Mouse (Mus musculus) liver, postnatal 0 days (tissue): ENCODE measurements at regions not wholly inside any gene's neighbourhood (a gene's known extent, or its start where the extent isn't known, plus 50 kb on each side); places are given as distances from the start of the nearest gene placed in this dataset.

ENCODE experiments used
- ATAC-seq: fragments of 200-750 bp; cut with Nextera tagmentation; 2 replicates; pipeline ENCODE4 v1.8.0; 2017; ENCODE audit warnings: mild to moderate bottlenecking, moderate library complexity
- DNase-seq: peaks from one replicate; pipeline ENCODE4 v3.0.0-alpha.2; 2016
- H3K27ac ChIP-seq: fragments of 300-500 bp; sonication (generic); 2 replicates; pipeline ENCODE4 v1.5.1; 2014; ENCODE audit warnings: antibody characterized with exemption, moderate library complexity, mild to moderate bottlenecking, low read depth
- H3K27me3 ChIP-seq: fragments of 300-500 bp; sonication (generic); 2 replicates; pipeline ENCODE4 v1.6.1; 2014; ENCODE audit warnings: low read length, control low read depth, mixed read lengths; ENCODE audit not compliant: insufficient read depth
- H3K36me3 ChIP-seq: fragments of 300-500 bp; sonication (generic); replicated peaks from 2 replicates; pipeline ENCODE4 v1.6.1; 2014; ENCODE audit warnings: mild to moderate bottlenecking, control low read depth, low read length, moderate library complexity, mixed read lengths; ENCODE audit not compliant: insufficient read depth
- H3K4me1 ChIP-seq: fragments of 300-500 bp; sonication (generic); 2 replicates; pipeline ENCODE4 v1.6.1; 2014; ENCODE audit warnings: antibody characterized with exemption, mild to moderate bottlenecking, control low read depth; ENCODE audit not compliant: insufficient read depth
- H3K4me2 ChIP-seq: fragments of 300-500 bp; sonication (generic); 2 replicates; pipeline ENCODE4 v1.6.1; 2014; ENCODE audit warnings: low read depth, mild to moderate bottlenecking, low read length, moderate library complexity, mixed read lengths
- H3K4me3 ChIP-seq: fragments of 300-500 bp; sonication (generic); 2 replicates; pipeline ENCODE4 v1.5.1; 2014; ENCODE audit warnings: low read depth, low read length
- H3K9ac ChIP-seq: fragments of 300-500 bp; sonication (generic); replicated peaks from 2 replicates; pipeline ENCODE4 v1.6.1; 2014; ENCODE audit warnings: mild to moderate bottlenecking, moderate library complexity
- H3K9me3 ChIP-seq: fragments of 300-500 bp; sonication (generic); 2 replicates; pipeline ENCODE4 v1.6.1; 2016; ENCODE audit warnings: mild to moderate bottlenecking, control low read depth, low read length, mixed read lengths
- CTCF ChIP-seq: sonication (generic); IDR thresholded peaks from 2 replicates; pipeline ENCODE4 v1.5.1; 2016; ENCODE audit warnings: antibody characterized with exemption, low read depth
- EP300 ChIP-seq: IDR thresholded peaks from 2 replicates; pipeline ENCODE4 v1.6.1; 2016; ENCODE audit warnings: antibody characterized with exemption, low read depth, mild to moderate bottlenecking
- WGBS: fragments of 180-500 bp; shearing (Covaris S2); extraction: QIAGEN DNeasy Blood & Tissue Kit; methylation state at CpG from one replicate; pipeline ENCODE4 v1.1.7; 2014; ENCODE audit not compliant: insufficient replicate concordance; 5-methylcytosine and 5-hydroxymethylcytosine counted together

DNA sequence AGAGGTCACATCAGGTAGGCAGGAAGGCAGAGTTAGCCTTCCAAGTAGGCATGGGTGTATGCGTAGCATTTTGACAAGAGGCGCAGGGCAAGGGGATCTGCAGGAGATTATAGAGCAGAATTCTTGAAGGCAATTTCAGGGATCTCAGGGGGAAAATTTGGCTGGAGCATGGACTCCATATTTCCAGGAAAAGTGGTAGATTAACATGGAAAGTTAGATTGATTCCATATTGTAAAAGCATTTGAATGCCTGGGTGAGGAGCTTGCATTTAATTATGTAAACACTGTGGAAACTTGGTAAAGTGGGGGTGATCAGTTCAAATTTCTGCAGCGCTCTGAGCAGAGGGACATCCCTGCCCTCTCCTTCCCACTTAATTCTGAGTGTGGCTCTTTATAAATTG is 146.7 kb downstream of the Pax3 start:
- Histone ChIP-seq H3K27ac (no peak overlapping the region), H3K27me3 (no peaks in the 10 kb centered on the region), H3K4me1 (no peaks in the 10 kb centered on the region), H3K36me3 (no peaks in the 10 kb centered on the region), H3K4me3 (no peak overlapping the region), H3K4me2 (no peak overlapping the region), H3K9ac (no peak overlapping the region), H3K9me3 (no peaks in the 10 kb centered on the region)
- DNase-seq (no peak), ATAC-seq (no peak)
- no peak for TF ChIP-seq EP300
- no peak for TF ChIP-seq CTCF
- 78% methylated on average over 3 of the region's 3 CpGs for WGBS

DNA sequence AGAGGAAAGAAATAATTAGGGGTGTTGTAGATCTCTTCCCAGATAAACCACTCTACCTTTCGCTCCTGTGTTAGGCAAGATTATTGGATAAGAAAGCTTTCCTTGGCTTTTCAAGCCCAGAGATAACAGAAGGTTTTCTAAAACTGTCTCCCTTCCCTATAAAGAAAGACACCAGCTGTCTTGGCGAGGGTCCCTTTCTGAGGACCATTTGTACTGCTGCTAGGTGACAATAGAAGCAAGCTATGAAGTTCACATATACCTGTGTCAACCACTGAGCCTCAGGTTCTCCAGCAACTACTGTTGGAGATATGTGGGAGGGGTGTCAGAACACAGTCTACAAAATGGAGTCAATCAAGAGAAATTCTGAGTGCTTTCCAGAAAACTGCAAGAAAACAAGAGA is 164.6 kb downstream of the Pax3 start:
- no peak for DNase-seq
- Histone ChIP-seq H3K9me3 (no peaks in the 10 kb centered on the region), H3K27ac (no peak overlapping the region), H3K4me2 (no peak overlapping the region), H3K4me1 (no peaks in the 10 kb centered on the region), H3K27me3 (no peaks in the 10 kb centered on the region), H3K36me3 (no peaks in the 10 kb centered on the region), H3K4me3 (no peak overlapping the region), H3K9ac (no peak overlapping the region)
- TF ChIP-seq EP300 (no peak), CTCF (no peak)
- ATAC-seq, result no peak
- 68% methylated on average over 2 of the region's 2 CpGs for WGBS

DNA sequence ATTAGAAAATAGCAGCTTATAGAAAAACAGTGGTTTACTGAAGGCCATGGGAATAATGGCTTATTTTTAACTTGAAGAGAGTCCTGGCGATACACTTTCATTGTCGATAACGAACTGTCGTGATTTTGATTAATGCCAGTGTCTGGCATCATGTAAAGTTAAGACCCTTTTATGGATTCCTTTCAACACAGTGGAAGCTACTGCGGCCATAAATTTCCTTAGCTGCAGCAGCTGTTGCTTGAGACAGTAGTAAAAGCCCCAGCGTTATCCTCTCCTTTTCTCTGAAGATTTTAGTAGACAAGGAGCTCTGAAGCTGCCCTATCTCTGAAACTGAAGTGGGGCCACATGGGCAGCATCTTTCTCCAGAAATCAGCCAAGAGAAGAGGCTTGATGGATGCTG is 175.2 kb downstream of the Pax3 start:
- Histone ChIP-seq H3K36me3 (no peaks in the 10 kb centered on the region), H3K27ac (no peak overlapping the region), H3K4me3 (no peak overlapping the region), H3K9ac (no peak overlapping the region), H3K4me2 (no peak overlapping the region), H3K9me3 (no peaks in the 10 kb centered on the region), H3K4me1 (no peaks in the 10 kb centered on the region), H3K27me3 (no peaks in the 10 kb centered on the region)
- no peak for TF ChIP-seq CTCF
- no peak for TF ChIP-seq EP300
- DNase-seq (no peak), ATAC-seq (no peak)
- WGBS, result 65% methylated on average over 6 of the region's 6 CpGs

DNA sequence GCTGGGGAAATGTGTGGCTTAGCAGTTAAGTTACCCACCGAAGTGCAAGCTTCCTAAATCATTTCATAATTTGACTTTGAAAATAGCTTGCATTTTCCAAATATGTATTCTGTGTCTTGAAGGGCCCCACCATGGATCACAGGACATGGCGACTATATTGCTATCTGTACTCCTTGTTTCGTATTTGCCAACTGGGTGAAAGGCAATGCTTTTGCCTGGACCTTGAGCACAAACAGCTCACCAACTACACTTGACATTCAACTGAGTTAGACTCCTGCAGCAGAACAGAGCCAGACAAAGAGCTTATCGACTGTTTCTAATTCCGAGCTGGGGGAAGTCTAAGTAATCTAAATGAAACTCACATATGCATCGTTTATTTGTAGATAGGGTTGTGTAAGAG is 175.9 kb downstream of the Pax3 start:
- Histone ChIP-seq H3K36me3 (no peaks in the 10 kb centered on the region), H3K4me1 (no peaks in the 10 kb centered on the region), H3K9me3 (no peaks in the 10 kb centered on the region), H3K27me3 (no peaks in the 10 kb centered on the region), H3K9ac (no peak overlapping the region), H3K4me2 (no peak overlapping the region), H3K4me3 (no peak overlapping the region), H3K27ac (no peak overlapping the region)
- no peak for ATAC-seq
- WGBS, result 76% methylated on average over 6 of the region's 6 CpGs
- TF ChIP-seq EP300 (no peak), CTCF (no peak)
- no peak for DNase-seq

DNA sequence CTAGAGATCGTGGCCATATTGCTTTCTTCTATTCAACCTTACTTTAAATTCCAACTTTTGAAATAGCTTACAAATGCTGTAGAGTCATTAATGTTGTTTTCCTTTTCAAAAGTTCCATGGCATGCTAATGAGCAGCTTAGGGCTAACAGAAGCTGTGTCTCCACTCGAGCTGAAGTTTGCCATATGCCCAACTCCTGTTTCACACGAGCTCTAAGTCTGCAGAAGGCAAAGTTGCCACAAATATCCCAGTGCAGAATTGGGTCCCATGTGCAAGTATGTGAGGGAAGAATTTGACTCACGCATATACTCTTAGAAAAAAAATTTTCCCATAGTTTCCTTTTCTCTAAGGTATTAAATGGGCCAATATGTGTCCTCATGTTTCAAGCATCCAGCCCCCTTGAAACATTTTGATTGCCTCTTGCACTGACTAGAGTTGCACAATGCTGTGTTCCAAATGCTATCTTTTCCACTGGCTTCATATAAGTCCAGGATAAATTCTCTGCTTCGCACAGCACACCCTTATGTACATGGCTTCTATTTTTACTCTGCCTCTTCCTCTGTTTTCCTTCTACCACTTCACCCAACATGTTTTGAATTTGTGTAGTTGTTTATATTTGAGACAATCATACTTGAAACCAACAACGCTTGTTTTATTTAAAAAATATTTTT is 178.9 kb downstream of the Pax3 start:
- TF ChIP-seq CTCF (no peak), EP300 (no peak)
- Histone ChIP-seq H3K27me3 (no peaks in the 10 kb centered on the region), H3K4me2 (no peak overlapping the region), H3K36me3 (no peaks in the 10 kb centered on the region), H3K9me3 (no peaks in the 10 kb centered on the region), H3K4me3 (no peak overlapping the region), H3K9ac (no peak overlapping the region), H3K4me1 (no peaks in the 10 kb centered on the region), H3K27ac (no peak overlapping the region)
- 71% methylated on average over 6 of the region's 6 CpGs for whole genome bisulfite sequencing
- DNase-seq (no peak), ATAC-seq (no peak)

DNA sequence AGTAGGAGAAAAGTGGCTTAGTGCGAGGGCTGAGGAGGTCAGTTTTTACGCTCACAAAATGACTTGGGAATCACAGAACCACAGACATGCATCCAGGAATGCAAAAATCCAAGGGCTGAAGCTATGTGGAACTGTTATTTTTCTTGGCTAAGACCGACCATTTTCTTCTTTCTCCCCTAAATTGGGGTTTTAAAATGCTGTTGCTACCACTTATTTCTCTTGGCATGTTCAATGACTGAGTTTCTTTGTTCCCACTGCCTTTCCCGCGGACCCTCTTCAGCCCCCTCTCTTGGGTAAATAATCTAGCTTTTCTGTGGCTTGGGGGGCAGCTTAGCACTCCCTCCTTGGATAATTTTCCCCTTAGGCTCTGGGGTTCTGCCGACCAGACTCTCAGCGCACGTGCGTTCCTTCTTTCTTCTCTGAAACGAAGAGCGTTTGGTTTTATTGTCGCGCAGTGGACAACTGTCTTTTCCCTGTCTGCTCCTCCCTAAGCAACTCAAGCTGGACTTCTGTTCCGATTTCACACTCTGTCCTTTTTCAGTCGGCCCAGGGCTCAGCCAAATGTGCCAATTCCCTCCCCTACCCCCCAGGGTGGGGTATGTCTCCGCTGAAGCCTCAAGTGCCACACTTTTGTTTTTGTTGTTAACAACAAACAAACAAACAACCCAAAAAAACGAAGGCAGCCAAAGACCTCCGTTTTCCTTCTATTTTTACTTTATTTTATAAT is 180.2 kb downstream of the Pax3 start:
- 73% methylated on average over 18 of the region's 18 CpGs for WGBS
- TF ChIP-seq EP300 (no peak), CTCF (no peak)
- H3K9me3 ChIP-seq, result no peaks in the 10 kb centered on the region

DNA sequence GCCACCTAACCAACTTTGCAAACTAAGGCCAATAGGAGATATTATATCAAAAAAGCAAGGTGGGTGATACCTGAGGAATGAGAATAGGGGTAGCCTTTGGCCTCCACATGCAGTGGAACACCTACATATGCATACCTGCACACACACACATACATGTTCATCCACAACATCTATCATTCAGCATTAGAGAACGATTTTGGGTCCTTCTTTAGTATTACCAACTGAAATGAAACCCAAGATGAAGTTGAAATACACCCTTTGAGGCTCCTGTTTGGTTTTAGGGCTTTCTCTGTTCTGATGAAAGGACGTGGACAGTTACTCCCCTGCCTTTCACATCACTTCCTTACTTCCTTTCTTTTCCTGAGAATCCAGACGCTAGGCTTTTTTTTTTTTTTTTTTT is 180.9 kb downstream of the Pax3 start:
- TF ChIP-seq CTCF (no peak), EP300 (no peak)
- 47% methylated on average over 3 of the region's 3 CpGs for WGBS
- H3K9me3 ChIP-seq, result no peaks in the 10 kb centered on the region
- no peaks in the 10 kb centered on the region for H3K27me3 ChIP-seq
- H3K27ac ChIP-seq, result no peak overlapping the region
- H3K4me2 ChIP-seq, result no peak overlapping the region
- no peak for ATAC-seq
- no peak overlapping the region for H3K9ac ChIP-seq
- no peaks in the 10 kb centered on the region for H3K36me3 ChIP-seq
- no peak overlapping the region for H3K4me3 ChIP-seq
- DNase-seq, result no peak
- H3K4me1 ChIP-seq, result no peaks in the 10 kb centered on the region

More for the DNA sequence above, 180.2 kb downstream of the Pax3 start:
- H3K4me2 ChIP-seq, result no peak overlapping the region
- H3K4me1 ChIP-seq, result no peaks in the 10 kb centered on the region
- no peak overlapping the region for H3K27ac ChIP-seq
- ATAC-seq (no peak), DNase-seq (no peak)
- H3K4me3 ChIP-seq, result no peak overlapping the region
- H3K36me3 ChIP-seq, result no peaks in the 10 kb centered on the region
- H3K9ac ChIP-seq, result no peak overlapping the region
- no peaks in the 10 kb centered on the region for H3K27me3 ChIP-seq
